In genomic region chr14:79390265-79390926, GRCm38 (mm10) we compare ENCODE assay signal across 7 mouse cellular contexts. TPM values are rescaled to one million over a fixed set of nuclear protein-coding genes. Genes with fewer than 3 reads are reported as not detected.
DNase-seq lines count a peak whose midpoint lies in the region; ATAC-seq lines count a peak whose summit lies in the region.

TSS of gene Naa16 (minus strand) at chr14:79390778.

- H3K36me3 ChIP-seq in intestine, embryonic 16.5 days (ENCODE audit: control insufficient read depth, insufficient read depth, low read length), result 0 out of 2 replicates have a peak, but pooled peaks cover 3% of the 10 kb centered on the region
- no peaks in the 10 kb centered on the region for H3K36me3 ChIP-seq in midbrain, embryonic 11.5 days (ENCODE audit: control insufficient read depth, insufficient read depth, low read length)

- peak within 1 kb of the TSS; percentile 67 for H3K4me2 ChIP-seq in intestine, embryonic 16.5 days (ENCODE audit: low read depth, low read length)
- peak within 1 kb of the TSS; percentile 74 for H3K4me2 ChIP-seq in midbrain, embryonic 11.5 days

- peak; percentile 97 for ATAC-seq in intestine, embryonic 16.5 days
- peak; percentile 96 for ATAC-seq in midbrain, embryonic 11.5 days (ENCODE audit: low FRiP score)

- H3K9me3 ChIP-seq in intestine, embryonic 16.5 days (ENCODE audit: control insufficient read depth, low read length), result no peaks in the 10 kb centered on the region
- H3K9me3 ChIP-seq in midbrain, embryonic 11.5 days (ENCODE audit: control insufficient read depth, low read length), result no peaks in the 10 kb centered on the region

- H3K9ac ChIP-seq in intestine, embryonic 16.5 days (ENCODE audit: low read depth, low read length), result peak within 1 kb of the TSS; percentile 96
- peak within 1 kb of the TSS; percentile 87 for H3K9ac ChIP-seq in midbrain, embryonic 11.5 days (ENCODE audit: low read length)

- peak; percentile 97 to 98 for DNase-seq in adrenal gland, adult 18-20 months (ENCODE audit: low spot score in 2 of 2)
- DNase-seq in embryo, embryonic 11 days, result peak; percentile 96
- peak; percentile 96 to 97 for DNase-seq in gastrocnemius, postnatal 36 days
- DNase-seq in left cerebral cortex, postnatal 36 days (ENCODE audit: low spot score in 2 of 2), result peak; percentile 93 to 95
- DNase-seq in midbrain, embryonic 11.5 days (ENCODE audit: low spot score, missing footprints), result peak; percentile 100
- DNase-seq in skeletal muscle tissue, adult 2 months (ENCODE audit: low read depth, low spot score), result peak; percentile 94

- H3K27me3 ChIP-seq in intestine, embryonic 16.5 days (replicated peaks; ENCODE audit: control insufficient read depth, insufficient read depth, low read length), result no peaks in the 10 kb centered on the region
- no peaks in the 10 kb centered on the region for H3K27me3 ChIP-seq in midbrain, embryonic 11.5 days (ENCODE audit: control insufficient read depth, insufficient read depth, low read length)

- WGBS in intestine, embryonic 16.5 days, result under 1% methylated on average over 71 of the region's 71 CpGs
- under 1% methylated on average over 67 of the region's 71 CpGs for WGBS in midbrain, embryonic 11.5 days

- H3K4me3 ChIP-seq in intestine, embryonic 16.5 days (ENCODE audit: low read length), result peak within 1 kb of the TSS; percentile 98
- peak within 1 kb of the TSS; percentile 79 for H3K4me3 ChIP-seq in midbrain, embryonic 11.5 days (ENCODE audit: low read depth, low read length)

- intact Hi-C loops in gastrocnemius, postnatal 36 days (cut with DNase I), result loop anchor here (5.0 to 10.0 kb wide), 2 partner anchors 77 to 194 kb away; partner anchors contain the start of gene Sugt1
- intact Hi-C loops in left cerebral cortex, postnatal 36 days (cut with DNase I), result no loop called here

- peak within 1 kb of the TSS; percentile 99 for H3K27ac ChIP-seq in intestine, embryonic 16.5 days (ENCODE audit: low read length)
- H3K27ac ChIP-seq in midbrain, embryonic 11.5 days (ENCODE audit: low read depth, low read length), result peak within 1 kb of the TSS; percentile 94

- H3K4me1 ChIP-seq in intestine, embryonic 16.5 days (ENCODE audit: control insufficient read depth, insufficient read depth, low read length), result 0 out of 2 replicates have a peak, but pooled peaks cover 5% of the 10 kb centered on the region
- H3K4me1 ChIP-seq in midbrain, embryonic 11.5 days (ENCODE audit: control insufficient read depth, insufficient read depth, low read length), result peaks cover 8% of the 10 kb centered on the region; the same call in 1 of the 2 replicates

RNA-seq across cellular contexts. Expression of gene Naa16, which starts in this region (rescaled TPM):
- total RNA-seq in adrenal gland, adult 18-20 months (2021), result 10 to 100 TPM; 22.7 to 25.1 TPM
- 10 to 100 TPM; 21.7 to 22.1 TPM for total RNA-seq in gastrocnemius, postnatal 36 days (2021)
- 29.6 and 33.0 TPM in 2 replicates for polyA plus RNA-seq in intestine, embryonic 16.5 days (2015; fragmentation: Nextera tagmentation; extraction: Ambion mirVana)
- 10 to 100 TPM in 1 of 2 experiments, 1 to 10 TPM in 1; 9.9 to 17.6 TPM for total RNA-seq in left cerebral cortex, postnatal 36 days (2021)
- polyA plus RNA-seq in midbrain, embryonic 11.5 days (2014; fragmentation: Nextera tagmentation; extraction: Ambion mirVana), result 38.3 and 41.8 TPM in 2 replicates

Comparison
In these comparisons a context has a peak if more than half of its experiments do, and no peak if none do; other contexts are left out.
1. Peak in every context shown above with its lines: DNase-seq, ATAC-seq, H3K4me3 ChIP-seq and H3K27ac ChIP-seq.